Mouse (Mus musculus): ENCODE data around the gene Fzr1. TPM values are rescaled to one million over a fixed set of nuclear protein-coding genes. Genes with fewer than 3 reads are reported as not detected.

Fzr1 gene
- polyA plus RNA-seq, 1 experiment, result 81.5 TPM

GRCm38 (mm10) chr10:81405588-81406201 is 27.4 kb upstream of the Fzr1 start:
- 60% methylated on average over 13 of the region's 13 CpGs for WGBS
- DNase-seq (ENCODE audit: low read depth, low spot score), result no peak

GRCm38 (mm10) chr10:81404720-81405119 is 26.4 kb upstream of the Fzr1 start:
- WGBS, result 70% methylated on average over 18 of the region's 18 CpGs

GRCm38 (mm10) chr10:81404082-81404481 is 25.8 kb upstream of the Fzr1 start:
- WGBS, result 51% methylated on average over 9 of the region's 9 CpGs
- DNase-seq (ENCODE audit: low read depth, low spot score), result no peak

More at GRCm38 (mm10) chr10:81404720-81405119, 26.4 kb upstream of the Fzr1 start:
- DNase-seq (ENCODE audit: low read depth, low spot score), result no peak

GRCm38 (mm10) chr10:81403511-81403910 is 25.2 kb upstream of the Fzr1 start:
- no peak for DNase-seq (ENCODE audit: low read depth, low spot score)

GRCm38 (mm10) chr10:81402227-81402765 is 24.0 kb upstream of the Fzr1 start:
- 66% methylated on average over 7 of the region's 7 CpGs for whole genome bisulfite sequencing
- DNase-seq (ENCODE audit: low read depth, low spot score), result no peak

More at GRCm38 (mm10) chr10:81403511-81403910, 25.2 kb upstream of the Fzr1 start:
- WGBS, result 77% methylated on average over 10 of the region's 10 CpGs

GRCm38 (mm10) chr10:81401521-81402226 is 23.4 kb upstream of the Fzr1 start:
- no peak for DNase-seq (ENCODE audit: low read depth, low spot score)

GRCm38 (mm10) chr10:81401205-81401520 is 22.8 kb upstream of the Fzr1 start:
- DNase-seq (ENCODE audit: low read depth, low spot score), result no peak
- WGBS, result 72% methylated on average over 10 of the region's 10 CpGs

More at GRCm38 (mm10) chr10:81401521-81402226, 23.4 kb upstream of the Fzr1 start:
- 25% methylated on average over 18 of the region's 18 CpGs for WGBS

- 84% methylated on average over 22 of the region's 22 CpGs for WGBS
- no peak for DNase-seq (ENCODE audit: low read depth, low spot score)
Measured at GRCm38 (mm10) chr10:81400371-81401204, 22.3 kb upstream of the Fzr1 start.

- DNase-seq (ENCODE audit: low read depth, low spot score), result no peak
- WGBS, result 91% methylated on average over 18 of the region's 18 CpGs
Measured at GRCm38 (mm10) chr10:81399798-81400308, 21.5 kb upstream of the Fzr1 start.

- whole genome bisulfite sequencing, result 88% methylated on average over 5 of the region's 5 CpGs
Measured at GRCm38 (mm10) chr10:81399296-81399695, 21.0 kb upstream of the Fzr1 start.

GRCm38 (mm10) chr10:81396749-81397148 is 18.4 kb upstream of the Fzr1 start:
- WGBS, result 86% methylated on average over 5 of the region's 5 CpGs
- DNase-seq (ENCODE audit: low read depth, low spot score), result no peak

More at GRCm38 (mm10) chr10:81399296-81399695, 21.0 kb upstream of the Fzr1 start:
- no peak for DNase-seq (ENCODE audit: low read depth, low spot score)

- 83% methylated on average over 4 of the region's 4 CpGs for WGBS
Measured at GRCm38 (mm10) chr10:81395865-81396264, 17.5 kb upstream of the Fzr1 start.

GRCm38 (mm10) chr10:81395127-81395526 is 16.8 kb upstream of the Fzr1 start:
- 16% methylated on average over 5 of the region's 5 CpGs for WGBS
- DNase-seq (ENCODE audit: low read depth, low spot score), result no peak

More at GRCm38 (mm10) chr10:81395865-81396264, 17.5 kb upstream of the Fzr1 start:
- no peak for DNase-seq (ENCODE audit: low read depth, low spot score)

- 5% methylated on average over 19 of the region's 19 CpGs for WGBS
- no peak for DNase-seq (ENCODE audit: low read depth, low spot score)
Measured at GRCm38 (mm10) chr10:81393456-81394063, 15.2 kb upstream of the Fzr1 start.

GRCm38 (mm10) chr10:81392781-81393185 is 14.5 kb upstream of the Fzr1 start, which contains the start of gene Smim24:
Gene Smim24, plus strand, starts transcription at chr10:81393051.
- WGBS, result 20% methylated on average over 14 of the region's 14 CpGs
- no peak for DNase-seq (ENCODE audit: low read depth, low spot score)

GRCm38 (mm10) chr10:81392270-81392669 is 14.0 kb upstream of the Fzr1 start:
- 28% methylated on average over 6 of the region's 6 CpGs for WGBS

GRCm38 (mm10) chr10:81390678-81390965 is 12.3 kb upstream of the Fzr1 start:
- WGBS, result 87% methylated on average over 13 of the region's 13 CpGs

More at GRCm38 (mm10) chr10:81392270-81392669, 14.0 kb upstream of the Fzr1 start:
- no peak for DNase-seq (ENCODE audit: low read depth, low spot score)

GRCm38 (mm10) chr10:81389801-81390677 is 11.7 kb upstream of the Fzr1 start:
- 60% methylated on average over 23 of the region's 23 CpGs for WGBS
- DNase-seq (ENCODE audit: low read depth, low spot score), result no peak

More at GRCm38 (mm10) chr10:81390678-81390965, 12.3 kb upstream of the Fzr1 start:
- DNase-seq (ENCODE audit: low read depth, low spot score), result no peak

All from large intestine, adult 2 months (tissue).